Mouse (Mus musculus) G1E (cell line): ENCODE measurements around the gene Lefty1. TPM values are rescaled to one million over a fixed set of nuclear protein-coding genes. Genes with fewer than 3 reads are reported as not detected.
A peak's percentile ranks its signal among the peaks of the same experiment; 100 is the strongest.

Experiments
- ATAC-seq: 2 replicates; pipeline ENCODE4 v1.8.0; 2016; ENCODE audit warnings: mild to moderate bottlenecking; ENCODE audit not compliant: insufficient number of reproducible peaks, poor library complexity, low FRiP score, severe bottlenecking; ENCODE audit errors: extremely low read depth
- DNase-seq: peaks from one replicate; pipeline ENCODE4 v3.0.0; 2012; ENCODE audit warnings: low spot score
- H3K27me3 ChIP-seq: 2 replicates; pipeline ENCODE4 v1.6.1; 2012; ENCODE audit warnings: mild to moderate bottlenecking, low read length, inconsistent platforms; ENCODE audit not compliant: insufficient read depth
- H3K36me3 ChIP-seq: replicated peaks from 2 replicates; pipeline ENCODE3; 2012; ENCODE audit warnings: mild to moderate bottlenecking, inconsistent platforms
- H3K4me1 ChIP-seq: 2 replicates; pipeline ENCODE4 v1.6.1; 2012; ENCODE audit warnings: low read depth, low read length, inconsistent platforms, mixed read lengths; ENCODE audit not compliant: insufficient read depth
- H3K4me3 ChIP-seq: 2 replicates; pipeline ENCODE4 v1.5.1; 2012; ENCODE audit warnings: low read depth, mild to moderate bottlenecking, inconsistent platforms, low read length, moderate library complexity, mixed read lengths
- H3K9me3 ChIP-seq: replicated peaks from 2 replicates; pipeline ENCODE4 v1.6.1; 2012; ENCODE audit warnings: inconsistent platforms
- CTCF ChIP-seq: IDR thresholded peaks from 2 replicates; pipeline ENCODE4 v1.5.1; 2012; ENCODE audit warnings: low read depth, low read length, inconsistent platforms, mixed read lengths
- GATA1 ChIP-seq: IDR thresholded peaks from 2 replicates; pipeline ENCODE4 v1.6.1; 2012; ENCODE audit warnings: borderline replicate concordance, low read length, inconsistent platforms, mixed read lengths
- GATA2 ChIP-seq: IDR thresholded peaks from 2 replicates; pipeline ENCODE4 v1.6.1; 2012; ENCODE audit warnings: low read depth, low read length, inconsistent platforms, borderline replicate concordance
- POLR2AphosphoS5 ChIP-seq: IDR thresholded peaks from 2 replicates; pipeline ENCODE4 v1.6.1; 2012; ENCODE audit warnings: low read depth, low read length, inconsistent platforms; ENCODE audit not compliant: insufficient replicate concordance
- TAL1 ChIP-seq: conservative IDR thresholded peaks from 2 replicates; pipeline ENCODE4 v1.6.1; 2012; ENCODE audit warnings: low read depth, low read length, inconsistent platforms, mixed read lengths
- polyA plus RNA-seq: library from polyadenylated mRNA; stranded (reverse); fragments of >175 nt; gene quantifications from 2 replicates; pipeline ENCODE4 v1.2.3, GENCODE M21; 2012
- total RNA-seq, 2 experiments: library from RNA; stranded (forward) in 1 of 2; stranded (reverse) in 1 of 2; fragments of 200-1000 nt in 1 of 2; fragments of >200 nt in 1 of 2; fragmentation: Nextera tagmentation in 1 of 2; gene quantifications; 2 replicates each; pipeline ENCODE4 v1.2.3; 2014 to 2017

Gene Lefty1
- total and polyA plus RNA-seq, 3 experiments, result not detected

DNA sequence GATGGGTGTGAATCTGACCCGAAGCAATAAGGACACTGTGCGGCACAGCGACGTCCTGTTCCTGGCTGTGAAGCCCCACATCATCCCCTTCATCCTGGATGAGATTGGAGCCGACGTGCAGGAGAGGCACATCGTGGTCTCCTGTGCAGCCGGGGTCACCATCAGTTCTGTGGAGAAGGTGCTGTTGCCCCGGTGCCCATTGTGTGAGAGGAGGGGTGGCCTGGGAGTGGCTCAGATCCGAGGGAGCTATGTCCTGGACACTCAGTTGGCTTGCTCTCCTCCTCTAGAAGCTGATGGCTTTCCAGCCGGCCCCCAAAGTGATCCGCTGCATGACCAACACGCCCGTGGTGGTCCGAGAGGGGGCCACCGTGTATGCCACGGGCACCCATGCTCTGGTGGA is 28.9 kb upstream of the Lefty1 start:
- Histone ChIP-seq H3K4me3 (peak overlapping the region; percentile 94), H3K9me3 (no peaks in the 10 kb centered on the region), H3K4me1 (peaks cover 67% of the 10 kb centered on the region), H3K27me3 (no peaks in the 10 kb centered on the region), H3K36me3 (peaks cover 46% of the 10 kb centered on the region)
- TF ChIP-seq POLR2AphosphoS5, result no peak
- no peak for TF ChIP-seq TAL1
- no peak for TF ChIP-seq CTCF
- TF ChIP-seq GATA1, result no peak
- TF ChIP-seq GATA2, result no peak
- ATAC-seq (no peak), DNase-seq (no peak)

DNA sequence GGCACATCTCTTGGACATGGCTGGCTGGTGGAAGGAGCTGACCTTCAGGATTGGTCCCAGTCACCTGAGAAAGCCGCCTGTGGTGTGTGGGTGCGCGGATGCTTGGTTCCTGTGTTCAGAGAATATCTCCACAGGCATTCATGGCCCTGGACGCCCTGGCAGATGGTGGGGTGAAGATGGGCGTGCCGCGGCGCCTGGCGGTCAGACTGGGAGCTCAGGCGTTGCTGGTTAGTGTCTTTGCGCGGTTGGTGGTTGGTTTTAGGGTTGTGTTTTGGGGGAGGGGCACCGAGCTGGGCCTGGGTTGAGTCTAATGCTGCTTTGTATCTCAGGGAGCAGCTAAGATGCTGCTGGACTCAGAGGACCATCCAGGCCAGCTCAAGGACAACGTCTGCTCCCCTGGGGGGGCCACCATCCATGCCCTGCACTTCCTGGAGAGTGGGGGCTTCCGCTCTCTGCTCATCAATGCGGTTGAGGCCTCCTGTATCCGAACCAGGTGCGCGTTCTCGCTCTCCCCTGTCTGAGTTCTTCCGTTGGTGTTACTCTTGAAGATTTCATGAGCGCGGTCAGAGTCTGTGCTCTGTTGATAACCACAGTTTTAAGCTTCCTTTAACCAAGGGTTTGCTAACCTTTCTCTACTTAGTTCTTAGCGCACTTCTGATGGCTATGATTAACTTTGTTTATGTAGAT is 28.2 kb upstream of the Lefty1 start:
- Histone ChIP-seq H3K4me1 (peaks cover 72% of the 10 kb centered on the region), H3K9me3 (no peaks in the 10 kb centered on the region), H3K36me3 (peaks cover 46% of the 10 kb centered on the region), H3K4me3 (peak overlapping the region; percentile 94), H3K27me3 (no peaks in the 10 kb centered on the region)
- peak; percentile 68 for DNase-seq
- TF ChIP-seq TAL1, result peak; percentile 34; the same call in 1 of the 2 replicates
- TF ChIP-seq CTCF, result no peak
- ATAC-seq, result peak; percentile 37

- TF ChIP-seq CTCF (no peak), POLR2AphosphoS5 (no peak), GATA2 (no peak), GATA1 (no peak), TAL1 (no peak)
Measured at GRCm38 (mm10) chr1:180911138-180911537, 23.7 kb upstream of the Lefty1 start.

GRCm38 (mm10) chr1:180911653-180912287 is 23.1 kb upstream of the Lefty1 start:
- Histone ChIP-seq H3K27me3 (peaks cover 7% of the 10 kb centered on the region; the same call in 1 of the 2 replicates), H3K36me3 (peaks cover 30% of the 10 kb centered on the region), H3K4me1 (peaks cover 66% of the 10 kb centered on the region), H3K4me3 (peak overlapping the region; percentile 51; the same call in 1 of the 2 replicates), H3K9me3 (no peaks in the 10 kb centered on the region; the same call in 1 of the 2 replicates)
- DNase-seq (no peak), ATAC-seq (no peak)
- TF ChIP-seq GATA2, result no peak
- TF ChIP-seq POLR2AphosphoS5, result no peak
- TF ChIP-seq CTCF, result no peak
- TF ChIP-seq TAL1, result no peak
- no peak for TF ChIP-seq GATA1

More at GRCm38 (mm10) chr1:180911138-180911537, 23.7 kb upstream of the Lefty1 start:
- Histone ChIP-seq H3K4me3 (no peak overlapping the region; the same call in 1 of the 2 replicates), H3K9me3 (no peaks in the 10 kb centered on the region), H3K4me1 (peaks cover 68% of the 10 kb centered on the region), H3K27me3 (peaks cover 4% of the 10 kb centered on the region; the same call in 1 of the 2 replicates), H3K36me3 (peaks cover 36% of the 10 kb centered on the region)
- ATAC-seq, result no peak
- DNase-seq, result no peak

- peaks cover 7% of the 10 kb centered on the region; the same call in 1 of the 2 replicates for H3K27me3 ChIP-seq
- ATAC-seq (no peak), DNase-seq (no peak)
- TF ChIP-seq GATA1, result no peak
- TF ChIP-seq CTCF, result no peak
- no peak for TF ChIP-seq POLR2AphosphoS5
- TF ChIP-seq GATA2, result no peak
- TF ChIP-seq TAL1, result no peak
- H3K9me3 ChIP-seq, result no peaks in the 10 kb centered on the region; the same call in 1 of the 2 replicates
- H3K4me3 ChIP-seq, result 0 out of 2 replicates have a peak overlapping the region, but pooled peaks have one; percentile 7
- peaks cover 20% of the 10 kb centered on the region for H3K36me3 ChIP-seq
- H3K4me1 ChIP-seq, result peaks cover 61% of the 10 kb centered on the region
Measured at GRCm38 (mm10) chr1:180912792-180913191, 22.0 kb upstream of the Lefty1 start.

DNA sequence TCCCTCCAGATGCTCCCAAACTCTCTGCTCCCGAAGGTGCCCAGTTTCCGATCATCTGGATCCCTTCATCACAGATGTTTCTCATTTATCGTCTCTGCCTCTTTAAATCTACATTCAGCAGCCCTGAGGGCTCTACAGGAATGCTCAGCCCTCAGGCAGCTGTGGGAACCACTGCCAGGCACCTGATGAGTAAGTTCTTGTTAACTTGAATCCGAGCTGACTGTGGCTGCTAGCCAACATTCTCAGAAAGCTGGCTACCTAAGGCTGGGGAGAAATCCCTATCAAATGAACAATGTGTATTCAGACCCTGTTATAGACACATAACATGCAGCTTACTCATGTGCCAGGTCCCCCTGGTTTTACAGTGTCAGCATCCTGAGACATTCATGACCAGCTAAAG is 21.0 kb upstream of the Lefty1 start:
- H3K9me3 ChIP-seq, result no peaks in the 10 kb centered on the region; the same call in 1 of the 2 replicates
- H3K4me1 ChIP-seq, result peaks cover 51% of the 10 kb centered on the region
- H3K36me3 ChIP-seq, result peaks cover 10% of the 10 kb centered on the region
- H3K27me3 ChIP-seq, result peaks cover 8% of the 10 kb centered on the region; the same call in 1 of the 2 replicates
- TF ChIP-seq POLR2AphosphoS5, result no peak
- no peak for TF ChIP-seq CTCF
- TF ChIP-seq TAL1, result no peak
- no peak for TF ChIP-seq GATA1
- TF ChIP-seq GATA2, result no peak
- DNase-seq, result no peak
- ATAC-seq, result no peak
- no peak overlapping the region for H3K4me3 ChIP-seq
